Mouse (Mus musculus): Measurements from ENCODE around the gene Mfsd4b5.
"Not testable (repeated sequence)": the region's sequence is repeated elsewhere in the genome, so short reads cannot be mapped to it uniquely, and the experiment has no call there.

Mfsd4b5 gene

GRCm38 (mm10) chr10:39974982-39975381 is 11.5 kb downstream of the Mfsd4b5 start:
- DNase-seq (ENCODE audit: extremely low read depth, insufficient read length, low spot score) = no peak

GRCm38 (mm10) chr10:39967512-39967911 is 18.9 kb downstream of the Mfsd4b5 start:
- DNase-seq (ENCODE audit: extremely low read depth, insufficient read length, low spot score) = no peak

GRCm38 (mm10) chr10:39961906-39962305 is 24.5 kb downstream of the Mfsd4b5 start:
- no peak for DNase-seq (ENCODE audit: extremely low read depth, insufficient read length, low spot score)

- DNase-seq (ENCODE audit: extremely low read depth, insufficient read length, low spot score) = no peak
These were observed 26.0 kb downstream of the Mfsd4b5 start for GRCm38 (mm10) chr10:39960441-39960822.

- DNase-seq (ENCODE audit: extremely low read depth, insufficient read length, low spot score) = peak; percentile 70
These were observed 26.5 kb downstream of the Mfsd4b5 start, which contains the start of gene Mfsd4b3 for GRCm38 (mm10) chr10:39959761-39960440. Gene Mfsd4b3, minus strand, starts transcription at chr10:39960153.

DNA sequence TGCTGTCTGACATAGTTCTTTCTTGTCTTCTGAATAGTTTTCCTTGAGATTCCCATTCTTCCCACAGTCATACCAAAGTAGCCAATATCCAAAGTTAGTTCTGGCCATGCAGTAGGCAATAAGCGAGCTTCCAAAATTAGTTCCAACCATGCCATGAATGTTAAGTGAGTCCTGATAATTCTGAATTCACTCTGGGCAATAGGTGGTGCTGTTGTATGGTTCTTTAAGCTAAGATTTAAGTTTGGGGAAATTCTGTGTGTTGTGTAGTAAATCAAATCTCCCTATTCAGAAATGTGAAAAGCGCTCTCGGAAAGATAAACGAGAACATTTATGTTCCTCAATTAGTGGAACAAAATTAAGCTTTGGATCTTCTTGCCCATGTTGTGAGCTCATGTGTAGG is 28.2 kb downstream of the Mfsd4b5 start:
- DNase-seq (ENCODE audit: extremely low read depth, insufficient read length, low spot score) = no peak

DNA sequence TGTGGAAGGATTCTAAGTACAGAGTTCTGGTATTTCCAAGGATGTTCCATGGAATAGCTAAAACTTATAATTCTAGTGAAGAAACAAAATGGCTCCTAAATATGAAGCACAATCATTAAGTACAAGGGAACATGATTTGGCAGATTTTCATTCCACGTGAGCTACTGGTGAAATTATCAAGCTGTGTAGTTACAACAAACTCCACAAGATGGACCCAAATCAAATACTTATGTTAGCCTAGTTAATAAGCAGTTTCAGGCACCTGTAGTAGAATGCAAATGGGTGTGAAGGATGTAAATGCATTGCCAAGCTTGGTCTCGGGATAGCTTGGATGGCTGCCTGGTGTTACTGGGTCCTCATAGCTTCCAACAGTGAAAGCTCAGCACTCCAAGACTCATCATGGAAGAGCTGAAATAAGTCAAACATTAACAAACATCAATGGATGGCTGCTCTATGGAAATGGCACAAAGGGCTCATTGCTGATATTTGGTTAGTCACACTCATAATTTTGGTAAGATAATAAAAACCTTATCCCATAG is 30.0 kb downstream of the Mfsd4b5 start:
- DNase-seq (ENCODE audit: extremely low read depth, insufficient read length, low spot score) = no peak

DNA sequence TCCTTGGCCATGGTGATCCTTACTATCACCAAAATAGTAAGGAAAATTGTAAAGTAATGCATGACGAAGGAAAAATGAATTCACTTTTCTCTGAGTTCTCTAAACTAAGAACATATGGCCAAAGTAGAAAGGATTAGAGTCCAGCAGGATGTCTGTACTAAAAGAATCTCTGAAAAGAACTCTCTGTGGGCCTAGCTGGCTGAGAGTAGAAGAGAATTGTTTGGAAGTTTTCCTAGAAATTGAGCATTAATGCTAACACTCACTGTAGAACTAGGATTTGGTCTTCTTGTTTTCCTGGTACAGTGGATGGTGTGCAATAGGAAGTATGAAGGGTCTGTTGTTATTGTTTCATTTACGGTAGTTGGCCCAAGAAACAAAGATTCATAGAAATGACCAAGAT is 31.3 kb downstream of the Mfsd4b5 start:
- no peak for DNase-seq (ENCODE audit: extremely low read depth, insufficient read length, low spot score)

- DNase-seq (ENCODE audit: extremely low read depth, insufficient read length, low spot score) = no peak
These were observed 37.0 kb downstream of the Mfsd4b5 start for GRCm38 (mm10) chr10:39949377-39949954.

GRCm38 (mm10) chr10:39947195-39947594 is 39.3 kb downstream of the Mfsd4b5 start:
- peak; percentile 15 for DNase-seq (ENCODE audit: extremely low read depth, insufficient read length, low spot score)

DNA sequence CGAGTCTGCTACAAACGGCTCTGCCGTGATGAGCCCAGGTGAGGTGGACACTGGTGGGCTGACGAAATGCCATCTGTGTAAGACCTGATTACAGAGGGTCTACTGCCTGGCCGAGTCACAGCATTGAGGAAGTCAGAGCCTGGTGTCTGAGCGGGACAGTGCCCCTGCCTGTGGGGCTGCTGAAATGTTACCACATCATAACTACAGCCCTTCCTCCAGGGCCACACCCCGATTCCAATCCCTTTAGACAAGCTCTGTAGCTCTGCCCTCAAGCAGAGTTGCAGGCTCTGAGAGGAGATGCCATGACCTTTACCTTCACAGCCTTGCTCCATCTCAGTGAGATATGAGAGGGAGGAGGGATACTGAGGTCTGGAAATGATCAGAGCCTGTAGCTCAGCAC is 49.9 kb downstream of the Mfsd4b5 start:
- no peak for DNase-seq (ENCODE audit: extremely low read depth, insufficient read length, low spot score)

DNA sequence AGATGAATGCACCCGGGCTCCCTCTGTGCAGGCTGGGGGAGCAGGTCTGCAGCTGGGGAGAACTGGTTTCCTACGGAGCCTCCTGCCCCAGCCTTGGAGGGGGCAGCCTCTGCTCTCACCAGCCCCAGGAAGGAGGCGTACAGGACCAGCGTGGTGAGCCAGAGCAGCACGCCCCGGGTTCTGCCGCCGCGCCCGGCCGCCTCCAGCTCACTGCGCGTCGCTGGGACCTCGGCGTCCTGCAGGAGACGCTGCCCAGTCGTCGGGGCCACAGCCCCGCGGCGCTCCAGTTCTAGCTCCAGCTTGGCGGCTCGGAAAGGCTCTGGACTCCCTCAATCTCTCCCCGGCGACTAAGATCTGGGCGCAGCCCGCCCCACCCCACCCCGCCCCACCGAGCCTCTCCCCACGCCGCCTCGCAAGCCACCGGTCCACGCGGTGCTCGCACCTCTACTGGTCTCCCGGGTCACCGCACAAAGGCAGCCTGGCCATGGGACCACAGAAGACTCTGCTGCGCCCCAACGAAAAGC is 59.8 kb downstream of the Mfsd4b5 start, which contains the start of gene Mfsd4b2:
Gene Mfsd4b2, minus strand, starts transcription at position 308 of the 524 bp plus-strand sequence.
- DNase-seq (ENCODE audit: extremely low read depth, insufficient read length, low spot score) = no peak

DNA sequence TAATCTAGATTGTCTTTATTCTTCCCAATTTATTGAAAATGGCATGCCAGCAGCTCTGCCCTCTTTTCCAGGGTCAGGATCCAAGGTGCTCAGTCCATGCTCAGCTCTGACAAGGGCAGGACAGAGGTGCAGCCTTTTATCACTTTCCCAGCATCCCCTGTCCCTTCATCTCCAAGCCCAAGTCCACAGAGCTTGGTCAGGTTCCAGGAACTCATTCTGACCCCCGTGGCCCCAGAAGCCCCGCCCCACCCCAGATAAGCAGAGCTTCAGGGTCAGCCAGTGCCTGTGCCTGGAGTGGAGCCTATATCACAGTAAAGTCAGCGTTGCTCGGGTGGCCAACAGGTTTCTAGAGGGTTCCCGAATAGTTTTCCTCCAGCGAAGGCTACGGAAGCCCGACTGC is 61.9 kb downstream of the Mfsd4b5 start:
- not testable (repeated sequence) for DNase-seq (ENCODE audit: extremely low read depth, insufficient read length, low spot score)

GRCm38 (mm10) chr10:39912616-39913015 is 73.8 kb downstream of the Mfsd4b5 start:
- no peak for DNase-seq (ENCODE audit: extremely low read depth, insufficient read length, low spot score)

DNA sequence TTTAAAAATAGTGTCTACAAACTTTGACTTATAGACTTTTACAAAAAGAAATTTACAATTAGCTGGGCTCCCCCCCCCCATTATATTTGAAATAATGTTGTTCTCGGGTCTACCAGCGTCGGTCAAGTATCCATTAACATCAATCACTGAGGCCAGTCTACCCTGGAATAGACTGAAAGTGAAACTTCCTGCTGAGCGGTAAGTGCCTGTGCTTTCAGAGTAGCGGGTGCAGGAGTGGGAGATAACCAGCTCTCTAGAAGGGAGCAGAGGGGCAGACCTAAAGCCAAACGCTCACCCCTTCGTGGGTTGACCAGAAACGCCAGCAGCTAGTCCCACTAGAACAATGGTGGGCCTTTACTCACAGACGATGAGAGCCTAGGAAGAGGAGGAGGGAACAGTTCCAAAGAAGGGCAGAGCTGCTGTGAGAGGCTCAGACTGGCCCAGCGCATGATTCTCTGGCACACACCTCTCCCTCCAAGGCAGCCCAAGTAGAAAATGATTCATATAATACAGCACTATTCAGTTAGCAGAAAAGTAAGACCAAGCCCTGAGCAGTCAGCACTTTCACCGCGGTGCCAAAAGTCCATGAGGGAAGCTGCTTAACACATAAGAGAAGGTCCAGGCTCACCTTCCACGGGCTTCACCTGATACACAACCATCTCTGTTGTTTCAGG is 77.5 kb downstream of the Mfsd4b5 start:
- peak; percentile 26 for DNase-seq (ENCODE audit: extremely low read depth, insufficient read length, low spot score)

Data from 3134 (cell line).